Mouse (Mus musculus) telencephalon, adult 2 months (tissue): ENCODE data around the gene Kl.

Source experiments
- DNase-seq: peaks from one replicate; pipeline ENCODE4 v3.0.0-alpha.2; 2011; ENCODE audit warnings: low read depth, low spot score

Gene Kl

DNA sequence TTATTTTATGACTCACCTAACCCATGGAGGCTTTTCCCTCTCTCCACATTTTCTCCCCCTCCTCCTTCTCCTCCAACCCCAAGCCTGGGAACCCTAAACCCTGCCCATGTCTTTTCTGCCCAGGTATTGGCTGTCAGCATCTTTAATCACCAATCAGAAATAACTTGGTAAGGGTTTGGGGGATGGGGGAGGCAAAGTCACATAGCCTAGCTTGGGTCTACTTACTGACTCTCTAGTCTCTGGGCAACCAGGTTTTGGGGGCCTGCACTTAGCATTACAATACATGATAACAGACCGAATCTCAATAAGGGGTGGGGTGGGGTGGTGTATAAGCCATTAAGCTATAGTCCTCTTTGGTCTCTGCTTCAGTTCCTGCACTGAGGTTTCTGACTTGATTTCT lies 10.3 kb downstream of the Kl start:
- no peak for DNase-seq

DNA sequence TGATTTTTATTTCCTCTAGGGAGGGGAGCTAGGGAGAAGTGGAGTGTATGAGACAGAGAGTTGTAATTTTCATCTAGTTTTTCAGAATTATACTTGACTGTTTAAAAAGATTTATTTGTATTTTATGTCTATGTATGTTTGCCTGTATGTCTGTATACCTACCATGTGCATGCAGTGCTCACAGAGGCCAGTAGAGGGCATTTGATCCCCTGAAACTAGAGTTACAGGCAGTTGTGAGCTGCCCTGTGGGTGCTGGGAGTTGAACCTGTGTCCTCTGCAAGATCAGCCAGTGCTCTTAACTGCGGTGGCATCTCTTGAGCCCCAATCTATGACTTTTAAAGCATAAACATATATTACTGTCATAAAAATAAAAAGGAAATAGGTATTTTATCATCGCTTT lies 15.5 kb downstream of the Kl start:
- no peak for DNase-seq

DNA sequence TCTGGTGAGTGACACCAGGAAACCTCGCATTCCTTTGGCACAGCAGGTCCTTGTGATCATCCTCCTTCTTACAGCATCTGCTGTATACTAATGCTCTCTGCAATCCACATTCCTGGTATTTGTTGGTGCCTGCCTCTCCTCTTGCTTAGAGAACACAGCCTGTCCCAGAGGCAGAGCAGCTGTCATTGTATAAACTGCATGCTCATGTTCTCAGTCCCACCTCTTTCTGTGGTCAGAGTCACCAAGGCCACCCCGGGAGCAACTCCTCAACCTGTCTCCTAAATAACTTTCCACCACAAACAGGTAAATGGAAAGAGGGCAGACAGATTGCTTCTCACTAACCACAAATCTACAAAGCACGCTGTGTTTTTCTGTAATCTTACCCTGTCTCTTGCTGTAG lies 18.1 kb downstream of the Kl start:
- no peak for DNase-seq

DNA sequence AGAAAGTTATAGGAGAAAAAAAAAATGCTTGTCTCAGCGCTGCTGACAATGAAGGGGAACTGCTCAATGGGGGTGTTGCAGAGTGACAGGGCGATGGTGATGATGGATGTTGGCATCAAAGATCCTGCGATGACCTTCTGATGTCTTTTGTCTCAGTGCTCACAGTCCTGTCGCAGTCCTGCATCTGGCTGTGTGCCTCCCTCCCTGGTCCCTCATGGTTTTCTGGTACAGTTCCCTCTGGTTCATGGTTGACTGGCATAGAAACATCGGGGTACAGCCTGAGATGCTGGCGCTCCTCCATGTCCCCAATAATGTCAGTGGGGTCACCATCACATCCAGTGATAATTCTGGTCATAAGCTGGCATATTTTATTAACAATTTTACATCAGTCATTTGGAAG lies 18.7 kb downstream of the Kl start:
- DNase-seq: no peak

DNA sequence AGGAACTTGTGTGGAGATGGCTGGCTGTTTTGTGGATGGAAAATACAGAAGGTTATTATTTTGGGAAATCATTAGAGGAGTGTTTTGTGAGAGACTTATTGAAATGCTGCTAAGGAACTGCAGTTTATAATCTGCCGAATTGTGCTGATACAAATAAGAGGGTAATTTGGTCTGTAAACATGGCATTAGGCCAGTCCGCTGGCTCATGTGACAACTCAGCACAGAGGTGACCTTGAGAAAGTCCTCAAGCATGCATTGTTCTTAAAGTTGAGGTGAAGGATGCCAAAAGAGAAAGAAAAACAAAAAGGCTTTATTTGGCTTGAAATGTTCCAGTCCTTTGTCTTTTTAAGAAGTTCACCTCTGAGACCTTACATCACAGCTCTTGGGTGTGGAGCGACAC lies 21.8 kb downstream of the Kl start:
- no peak for DNase-seq

DNA sequence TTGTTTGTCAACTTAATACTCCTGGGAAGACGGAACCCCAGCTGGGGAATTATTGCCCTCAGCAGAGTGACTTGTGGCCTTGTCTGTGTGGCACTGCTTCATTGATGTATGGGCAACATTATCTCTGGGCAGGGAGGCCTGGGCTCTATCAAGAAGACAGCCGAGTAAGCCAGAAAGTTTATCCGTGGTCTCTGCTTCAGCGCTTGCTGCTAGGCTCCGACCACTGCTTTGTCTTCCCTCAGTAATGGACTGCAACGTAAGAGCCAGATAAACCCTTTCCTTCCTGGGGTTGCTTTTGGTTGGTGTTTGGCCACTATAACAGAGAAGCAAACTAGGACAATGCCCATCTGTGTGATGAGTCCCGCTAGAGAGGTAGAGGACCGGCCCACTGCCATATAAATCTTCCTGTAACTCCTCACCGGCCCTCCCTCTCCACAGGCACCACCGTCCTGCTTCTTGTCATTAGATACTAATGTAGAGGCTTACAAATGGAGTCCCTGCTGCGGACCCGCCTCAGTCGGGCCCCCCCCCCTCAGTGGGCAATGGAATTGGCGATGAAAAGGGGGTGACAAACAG lies 25.1 kb downstream of the Kl start:
- no peak for DNase-seq

DNA sequence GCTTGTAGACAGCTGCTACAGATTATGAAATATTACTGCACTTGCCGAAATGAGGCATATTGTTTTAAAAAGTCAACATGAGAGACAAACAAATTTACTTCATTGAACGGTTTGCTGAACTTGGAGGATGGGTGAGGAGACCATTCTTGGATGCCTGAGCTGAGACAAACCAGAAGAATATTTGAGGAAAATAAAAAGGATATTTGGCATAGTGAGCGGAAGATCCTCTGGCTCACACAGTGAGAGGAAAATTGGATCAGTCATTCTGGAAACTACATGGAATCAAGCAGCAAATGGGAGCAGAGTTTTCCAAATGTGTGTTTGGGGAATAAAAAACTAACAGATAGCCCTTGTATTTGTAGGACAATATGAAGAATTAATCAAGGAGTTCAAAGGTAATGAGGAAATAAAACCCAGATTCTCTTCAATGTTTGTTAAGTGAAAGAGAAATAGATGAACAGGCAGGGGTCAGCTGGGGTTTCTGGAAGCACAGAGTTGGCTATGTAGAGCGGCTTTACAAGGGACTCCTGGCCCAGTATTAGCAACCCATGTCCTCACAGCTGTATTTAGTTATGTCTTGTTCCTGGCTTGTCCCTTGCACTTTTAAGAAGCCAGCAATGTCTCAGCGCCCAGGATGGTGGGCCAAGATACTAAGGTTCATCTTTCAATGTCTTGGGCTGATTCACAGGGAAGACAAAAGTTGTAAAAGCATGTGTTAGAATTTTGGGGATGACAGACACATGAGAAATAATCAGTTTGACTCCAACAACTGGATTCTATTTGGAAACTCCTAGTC lies 27.1 kb downstream of the Kl start:
- DNase-seq: no peak

DNA sequence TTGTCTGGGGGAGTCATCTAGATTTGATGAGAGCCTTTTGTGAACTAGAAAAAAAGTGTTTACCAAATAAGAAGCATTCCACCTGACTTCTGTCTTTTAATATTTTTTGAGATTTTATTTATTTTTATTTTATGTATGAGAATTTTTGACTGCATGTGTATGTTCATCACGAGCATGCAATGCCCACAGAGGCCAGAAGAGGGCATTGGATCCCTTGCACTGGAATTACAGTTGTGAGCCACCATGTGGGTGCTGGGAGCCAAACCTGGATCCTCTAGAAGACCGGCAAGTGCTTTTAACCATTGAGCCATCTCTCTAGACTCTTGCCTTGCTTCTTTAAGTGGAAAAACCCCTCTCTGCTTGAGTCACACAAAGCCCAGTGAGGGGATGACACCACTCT lies 29.7 kb downstream of the Kl start:
- DNase-seq: no peak

DNA sequence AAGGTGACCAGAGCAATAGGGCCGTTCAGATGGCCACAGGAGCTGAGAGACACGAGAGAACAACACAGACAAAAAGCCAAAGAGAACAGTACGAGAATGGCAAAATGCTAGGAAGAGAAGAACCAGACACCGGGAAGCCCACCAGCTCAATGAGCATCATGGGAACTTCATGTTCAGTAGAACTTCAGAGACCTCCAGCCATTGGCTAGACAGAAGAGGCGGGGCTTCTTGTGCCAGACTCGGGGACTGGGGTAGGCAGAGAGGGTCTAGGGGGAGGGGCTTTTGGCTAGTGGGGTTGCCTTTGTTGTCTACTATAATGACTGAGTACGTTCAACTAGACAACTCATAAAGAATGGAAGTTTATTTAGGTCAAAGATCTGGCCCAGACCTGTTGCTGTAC lies 41.7 kb downstream of the Kl start:
- no peak for DNase-seq

DNA sequence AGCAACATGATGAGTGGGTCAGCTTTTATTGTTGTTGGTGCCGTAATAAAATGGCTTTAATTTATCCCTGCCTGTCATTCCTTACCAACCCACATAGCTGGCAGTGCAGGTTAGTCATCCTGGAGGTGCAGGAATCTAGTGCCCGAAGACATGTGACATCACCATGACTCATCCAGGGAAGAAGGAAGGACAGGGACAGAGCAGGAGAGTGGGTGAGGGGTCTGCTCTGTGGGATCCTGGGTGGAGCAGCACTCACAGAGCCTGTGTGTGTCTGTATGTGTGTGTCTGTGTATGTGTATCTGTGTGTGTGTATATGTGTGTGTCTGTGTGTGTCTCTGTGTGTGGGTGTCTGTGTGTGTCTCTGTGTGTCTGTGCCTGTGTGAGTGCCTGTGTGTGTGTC lies 44.2 kb downstream of the Kl start:
- DNase-seq: no peak

DNA sequence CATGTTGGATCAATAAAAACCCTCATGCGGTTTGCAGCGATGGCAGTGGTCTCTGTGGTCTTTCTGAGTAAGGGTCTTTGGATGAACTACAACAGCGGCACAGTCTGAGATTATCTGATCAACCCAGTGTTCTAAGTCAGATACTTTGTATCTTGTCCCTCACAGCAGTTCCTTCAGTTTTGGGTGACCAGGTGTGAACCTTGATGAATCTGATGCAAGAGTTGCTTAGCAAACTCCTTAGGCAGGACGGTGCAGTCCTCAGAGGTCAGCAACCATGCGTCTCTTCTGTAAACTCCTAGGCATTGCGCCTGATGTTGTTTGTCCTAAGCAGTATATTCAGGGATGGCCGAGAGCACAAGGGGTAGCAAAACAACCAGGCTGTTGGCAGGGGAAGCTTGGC lies 48.7 kb downstream of the Kl start:
- DNase-seq: no peak

DNA sequence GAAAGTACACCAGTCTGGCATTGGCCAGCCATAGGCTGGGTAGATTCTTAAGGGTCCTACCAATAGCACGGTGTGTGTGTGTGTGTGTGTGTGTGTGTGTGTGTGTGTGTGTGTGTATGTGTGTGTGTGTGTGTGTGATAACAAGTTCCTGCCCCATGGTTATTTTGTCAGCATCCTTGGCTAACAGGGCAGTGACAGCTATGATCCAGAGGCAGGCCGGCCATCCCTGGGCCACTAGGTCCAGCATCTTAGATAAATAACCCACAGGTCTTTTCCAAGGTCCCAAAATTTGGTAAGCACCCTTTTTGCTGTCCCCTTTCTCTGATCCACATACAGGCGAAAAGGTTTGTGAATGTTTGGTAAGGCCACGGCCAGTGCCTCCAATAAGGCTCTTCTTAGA lies 49.6 kb downstream of the Kl start:
- no peak for DNase-seq

DNA sequence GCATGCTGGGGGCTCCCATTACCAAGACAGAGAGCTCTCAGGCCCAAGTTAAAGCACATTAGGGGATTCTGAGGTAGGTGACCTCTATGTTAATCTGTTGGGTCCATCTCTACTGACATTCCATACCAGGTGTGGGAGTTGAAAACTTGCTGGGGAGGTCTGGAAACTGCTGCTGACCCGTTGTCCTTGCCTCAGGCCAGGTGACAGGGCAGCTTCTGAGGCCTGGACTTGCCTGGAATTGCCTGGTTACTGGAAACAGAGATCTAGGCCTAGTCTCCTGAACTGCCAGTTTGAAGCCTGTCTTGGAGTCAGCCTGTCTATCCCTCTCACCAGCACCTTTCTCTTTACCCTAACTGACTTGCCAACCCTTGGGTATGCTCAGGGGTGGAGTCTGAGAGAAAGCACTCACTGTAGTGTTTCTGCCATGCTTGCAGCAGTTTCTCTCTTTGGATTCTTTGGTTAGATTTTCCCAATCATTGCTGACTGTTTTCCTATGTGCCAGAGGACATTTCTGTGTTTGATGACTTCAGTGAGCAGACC lies 51.9 kb downstream of the Kl start:
- DNase-seq: no peak

DNA sequence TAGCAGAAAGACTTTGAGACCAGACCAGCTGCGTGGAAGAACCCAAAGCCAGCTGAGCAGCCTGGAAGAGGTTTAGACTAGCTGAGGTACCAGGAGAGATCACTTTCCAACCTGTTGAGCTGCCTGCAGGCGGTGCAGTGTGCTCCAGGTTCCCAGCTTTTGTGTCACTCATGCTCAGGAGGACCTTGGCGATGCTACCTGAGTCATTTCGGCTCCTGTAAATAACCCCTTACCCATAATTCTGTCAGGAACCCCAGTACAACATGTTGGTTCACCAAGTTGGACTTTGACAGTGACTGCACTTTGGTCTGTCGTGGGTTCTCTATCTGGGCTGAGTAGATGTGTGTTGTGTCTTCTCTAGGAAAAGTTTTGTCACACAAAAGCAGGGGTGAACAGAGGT lies 66.0 kb downstream of the Kl start:
- DNase-seq: no peak

DNA sequence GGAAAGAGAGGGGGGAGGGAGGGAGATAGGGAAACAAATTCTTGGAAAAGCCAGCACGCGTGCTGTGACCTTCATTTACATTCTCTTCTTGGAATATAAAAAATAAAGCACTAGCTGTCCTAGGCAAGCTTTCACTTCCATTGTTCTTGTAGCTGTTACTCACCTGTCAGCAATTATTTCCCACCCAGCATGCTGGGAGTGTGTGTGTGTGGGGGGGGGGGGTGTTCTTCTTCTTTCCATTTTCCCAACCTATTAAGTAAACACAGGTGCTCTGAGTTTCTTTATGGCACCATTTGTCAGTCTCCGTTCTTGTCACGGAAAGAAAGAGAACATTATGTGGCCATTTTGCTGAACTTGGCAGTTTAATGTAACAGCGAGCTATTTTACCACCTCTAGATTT lies 66.6 kb downstream of the Kl start:
- no peak for DNase-seq

DNA sequence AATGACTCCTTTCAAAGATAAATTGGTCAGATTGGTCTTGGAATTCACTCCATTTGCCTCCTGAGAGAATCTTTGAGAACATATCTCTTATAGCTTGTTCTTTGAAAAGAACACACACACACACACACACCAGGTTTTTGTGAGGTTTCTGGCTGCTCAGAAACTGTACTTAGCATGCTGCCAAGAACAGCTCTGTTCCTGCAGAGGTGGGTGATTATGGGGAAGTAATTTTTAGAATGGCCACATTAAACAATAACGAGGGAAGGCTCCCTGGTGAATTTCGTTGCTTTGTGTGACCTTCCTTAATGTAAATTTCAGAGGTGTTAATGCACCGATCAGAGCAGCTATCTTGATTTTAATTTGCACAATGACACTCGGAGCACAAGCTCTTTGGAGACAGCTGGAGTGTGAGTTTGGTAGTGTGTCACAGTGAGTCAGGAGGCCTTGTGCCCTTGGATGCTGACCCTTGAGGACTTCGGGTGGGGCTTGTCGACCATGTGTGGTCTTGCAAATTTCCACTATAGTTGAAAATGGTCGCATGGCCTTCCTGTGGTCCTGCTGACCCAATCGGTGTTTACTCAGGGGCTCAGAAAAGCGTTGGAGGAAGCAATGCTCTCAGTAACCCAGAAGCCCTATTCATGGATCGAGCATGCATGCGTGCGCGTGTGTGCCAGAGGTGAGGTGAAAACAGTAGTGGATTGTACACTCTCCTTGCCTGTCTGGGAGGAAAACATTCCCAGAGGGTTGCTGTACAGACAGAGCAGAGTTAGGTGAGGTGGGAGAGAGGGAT lies 67.8 kb downstream of the Kl start:
- no peak for DNase-seq

DNA sequence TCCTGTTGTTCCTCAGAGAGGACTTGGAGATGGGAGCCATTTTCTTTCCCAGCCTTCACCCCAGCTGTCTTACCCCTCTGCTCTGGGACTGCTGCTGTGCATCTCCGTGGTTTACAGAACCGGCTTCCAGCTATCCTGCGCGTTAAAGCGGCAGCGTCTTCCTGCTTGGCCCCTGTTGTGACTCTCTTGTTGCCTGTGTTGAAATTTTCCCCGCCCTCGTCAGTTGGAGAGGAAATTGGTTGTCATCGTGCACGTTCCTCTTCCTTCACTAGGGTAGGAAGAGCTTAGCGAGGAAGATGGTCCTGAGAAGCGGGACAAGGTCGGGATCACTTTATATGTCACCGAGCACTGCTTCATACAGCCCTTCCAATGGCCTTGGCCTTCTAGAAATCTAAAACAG lies 68.4 kb downstream of the Kl start:
- DNase-seq: no peak

DNA sequence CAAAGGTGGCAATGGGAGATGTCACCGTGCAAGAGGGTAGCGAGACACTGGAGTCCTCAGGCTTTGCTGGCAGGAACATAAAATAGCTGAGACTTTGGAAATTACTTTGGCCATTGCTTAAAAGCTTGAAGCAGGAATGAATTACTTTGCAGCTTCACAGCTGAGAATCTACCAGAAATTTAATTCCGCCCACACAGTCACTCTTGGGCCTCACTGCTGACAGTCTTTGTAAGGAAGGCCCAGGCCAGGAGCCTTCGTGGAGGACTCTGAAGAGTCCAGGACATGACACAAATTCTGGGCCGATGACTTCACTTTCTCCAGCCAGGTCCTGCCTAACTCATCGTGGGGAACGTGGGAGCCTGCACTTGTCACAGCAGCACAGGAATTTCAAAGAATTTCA lies 69.6 kb downstream of the Kl start:
- DNase-seq: no peak

DNA sequence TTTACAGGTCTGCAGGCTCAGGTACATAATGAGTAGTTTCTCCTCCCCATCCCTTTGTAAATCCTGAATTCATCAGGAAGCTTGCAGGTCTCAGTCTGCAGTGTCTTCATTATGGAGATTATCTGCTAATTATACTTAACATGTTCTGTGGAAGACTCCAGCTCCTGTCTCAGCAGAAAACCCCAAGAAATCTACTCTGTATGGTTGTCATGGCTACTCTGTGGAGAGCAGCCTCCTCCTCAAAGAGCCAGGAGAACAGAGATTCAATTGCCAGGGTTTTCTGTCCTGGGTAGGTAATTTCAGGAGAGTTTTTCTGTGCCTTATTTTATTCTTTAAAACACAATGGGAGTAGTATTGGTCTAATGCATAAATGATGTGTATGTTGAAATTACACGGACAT lies 70.5 kb downstream of the Kl start:
- peak; percentile 79 for DNase-seq

DNA sequence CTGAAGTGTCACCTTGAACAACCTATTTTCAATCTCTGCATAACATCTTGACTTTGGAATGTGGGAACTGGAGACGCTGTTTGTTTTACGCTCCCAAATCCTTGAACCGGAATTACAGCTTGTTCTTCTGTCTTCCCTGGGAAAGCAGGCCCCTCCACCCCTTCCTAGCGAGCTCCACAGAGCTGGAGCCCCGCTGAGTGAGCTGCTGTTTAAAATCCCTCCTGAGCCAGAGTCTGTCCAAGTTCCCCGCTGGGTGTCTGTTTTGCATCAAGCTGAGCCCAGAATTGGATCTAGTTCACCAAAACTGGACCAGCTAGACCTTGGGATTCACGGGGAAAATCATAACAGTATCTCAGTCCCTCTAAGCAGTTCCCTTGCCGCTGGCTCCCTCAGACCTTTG lies 71.1 kb downstream of the Kl start:
- no peak for DNase-seq

DNA sequence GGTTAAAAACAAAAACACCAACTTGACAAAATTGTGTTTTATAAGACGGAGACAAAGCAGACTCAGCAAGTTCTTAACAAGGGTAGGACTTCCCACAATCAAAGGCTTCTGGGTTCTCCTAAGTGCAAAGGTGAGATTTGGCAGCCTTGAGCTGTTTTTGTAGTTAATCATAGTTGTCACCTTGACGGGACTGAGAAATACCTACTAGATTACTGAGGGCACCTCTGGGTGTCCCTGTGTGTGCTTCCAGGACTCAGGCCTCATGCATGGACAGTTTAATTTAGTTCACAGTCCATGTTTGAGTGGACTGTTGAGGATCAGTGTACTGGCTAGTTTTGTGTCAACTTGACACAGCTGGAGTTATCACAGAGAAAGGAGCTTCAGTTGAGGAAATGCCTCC lies 72.1 kb downstream of the Kl start:
- DNase-seq: no peak

DNA sequence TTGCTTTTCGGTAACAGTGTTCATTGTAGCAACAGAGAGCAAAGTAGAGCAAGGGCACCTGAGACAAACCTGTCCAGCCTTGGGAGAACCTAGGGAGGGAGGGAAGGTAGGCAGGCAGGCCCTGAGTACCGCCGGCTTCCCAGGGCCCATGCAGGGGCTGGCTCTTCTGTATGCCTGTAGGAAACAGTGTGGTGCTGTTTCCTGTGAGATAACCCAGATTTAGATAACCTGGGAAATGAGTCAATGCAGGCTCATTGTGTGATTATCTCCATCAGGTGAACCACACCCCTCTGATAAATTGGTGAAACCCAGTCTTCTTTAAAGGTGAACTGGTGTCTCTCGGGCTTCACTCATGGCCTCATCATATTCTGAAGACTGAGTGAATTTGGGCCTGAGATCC lies 73.7 kb downstream of the Kl start:
- DNase-seq: no peak

DNA sequence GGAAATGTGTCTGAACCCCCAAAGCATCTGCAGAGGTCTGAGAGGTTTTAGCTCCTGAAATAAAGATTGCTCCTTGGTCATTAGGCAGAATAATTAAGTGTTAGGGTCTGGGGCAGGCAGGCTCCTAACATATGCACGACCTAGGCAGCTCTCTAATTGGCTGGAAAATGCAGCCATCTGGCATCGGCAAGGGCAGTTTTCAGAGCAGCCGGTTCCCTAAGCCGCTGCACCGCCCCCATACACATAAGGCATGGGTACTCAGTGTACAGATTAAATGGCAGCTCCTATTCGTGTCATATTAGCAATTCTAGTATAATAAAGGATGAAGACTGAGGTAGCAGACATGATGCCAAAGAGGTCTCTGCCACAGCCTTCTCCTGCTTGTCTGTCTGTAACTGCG lies 74.8 kb downstream of the Kl start:
- DNase-seq: no peak
